Mouse (Mus musculus) olfactory bulb, adult 2 months (tissue): Measurements from ENCODE around the gene Fscn2.

Experiments
- CTCF ChIP-seq: fragments of 200-500 bp; IDR thresholded peaks from 2 replicates; pipeline ENCODE4 v1.5.1; 2012; ENCODE audit warnings: low read depth, mild to moderate bottlenecking, low read length, moderate library complexity; ENCODE audit not compliant: insufficient read depth
- POLR2A ChIP-seq: fragments of 200-500 bp; IDR thresholded peaks from 2 replicates; pipeline ENCODE4 v1.6.1; 2012; ENCODE audit warnings: mild to moderate bottlenecking, low read depth, low read length, moderate library complexity; ENCODE audit not compliant: insufficient read depth

DNA sequence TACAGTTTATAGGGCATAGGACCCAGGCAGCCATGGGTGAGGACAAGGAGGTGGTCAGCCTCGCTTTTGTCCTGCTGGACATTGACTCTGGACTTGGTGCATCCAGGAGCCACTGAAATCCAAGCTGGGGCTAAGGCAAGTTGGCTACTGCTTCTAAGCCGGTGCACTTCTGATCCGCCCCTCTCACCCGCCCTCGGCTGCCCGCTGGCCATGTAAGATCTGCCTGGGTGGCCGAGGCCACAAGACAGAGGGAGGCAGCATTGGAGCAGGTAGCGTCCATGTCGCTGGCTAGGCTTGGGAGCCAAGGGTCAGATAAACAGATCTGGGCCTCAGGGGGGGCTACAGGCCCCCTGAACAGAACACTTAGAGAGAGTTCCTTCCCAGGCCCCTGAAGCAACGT lies at the start of gene Fscn2:
- TF ChIP-seq CTCF (no peak), POLR2A (no peak)
